Mouse (Mus musculus): ENCODE measurements around the gene Bzw2. TPM values are rescaled to one million over a fixed set of nuclear protein-coding genes. Genes with fewer than 3 reads are reported as not detected.

Bzw2 gene
- polyA plus RNA-seq, 1 experiment = 37.2 TPM

- TF ChIP-seq POLR2A (IDR thresholded peaks at IDR 0.05; ENCODE audit: extremely low read depth, insufficient read depth, low read length) (no peak), CTCF (IDR thresholded peaks at IDR 0.05; ENCODE audit: extremely low read depth, insufficient read depth, low read length) (no peak)
- peaks cover 5% of the 10 kb centered on the region; the same call in 1 of the 2 replicates for H3K4me1 ChIP-seq (ENCODE audit: control insufficient read depth, insufficient read depth, low read length)
- H3K4me3 ChIP-seq (ENCODE audit: insufficient read depth, low read length) = no peak overlapping the region
- H3K27ac ChIP-seq (ENCODE audit: insufficient read depth, low read length) = no peak overlapping the region
Observed at GRCm38 (mm10) chr12:36140401-36140800, 17.5 kb downstream of the Bzw2 start.

GRCm38 (mm10) chr12:36137192-36137591, 20.7 kb downstream of the Bzw2 start:
- TF ChIP-seq POLR2A (IDR thresholded peaks at IDR 0.05; ENCODE audit: extremely low read depth, insufficient read depth, low read length) (no peak), CTCF (IDR thresholded peaks at IDR 0.05; ENCODE audit: extremely low read depth, insufficient read depth, low read length) (no peak)
- Histone ChIP-seq H3K4me3 (ENCODE audit: insufficient read depth, low read length) (no peak overlapping the region), H3K4me1 (ENCODE audit: control insufficient read depth, insufficient read depth, low read length) (peaks cover 5% of the 10 kb centered on the region; the same call in 1 of the 2 replicates), H3K27ac (ENCODE audit: insufficient read depth, low read length) (no peak overlapping the region)

- TF ChIP-seq POLR2A (IDR thresholded peaks at IDR 0.05; ENCODE audit: extremely low read depth, insufficient read depth, low read length) = no peak
- TF ChIP-seq CTCF (IDR thresholded peaks at IDR 0.05; ENCODE audit: extremely low read depth, insufficient read depth, low read length) = no peak
- no peak overlapping the region for H3K4me3 ChIP-seq (ENCODE audit: insufficient read depth, low read length)
- no peak overlapping the region for H3K27ac ChIP-seq (ENCODE audit: insufficient read depth, low read length)
- H3K4me1 ChIP-seq (ENCODE audit: control insufficient read depth, insufficient read depth, low read length) = peaks cover 5% of the 10 kb centered on the region; the same call in 1 of the 2 replicates
Observed at GRCm38 (mm10) chr12:36136285-36136684, 21.6 kb downstream of the Bzw2 start.

- H3K4me3 ChIP-seq (ENCODE audit: insufficient read depth, low read length) = no peak overlapping the region
- peaks cover 2% of the 10 kb centered on the region; the same call in 1 of the 2 replicates for H3K4me1 ChIP-seq (ENCODE audit: control insufficient read depth, insufficient read depth, low read length)
- TF ChIP-seq POLR2A (IDR thresholded peaks at IDR 0.05; ENCODE audit: extremely low read depth, insufficient read depth, low read length) (no peak), CTCF (IDR thresholded peaks at IDR 0.05; ENCODE audit: extremely low read depth, insufficient read depth, low read length) (no peak)
- H3K27ac ChIP-seq (ENCODE audit: insufficient read depth, low read length) = no peak overlapping the region
Observed at GRCm38 (mm10) chr12:36135409-36135808, 22.5 kb downstream of the Bzw2 start.

- H3K27ac ChIP-seq (ENCODE audit: insufficient read depth, low read length) = no peak overlapping the region
- no peaks in the 10 kb centered on the region for H3K4me1 ChIP-seq (ENCODE audit: control insufficient read depth, insufficient read depth, low read length)
- TF ChIP-seq POLR2A (IDR thresholded peaks at IDR 0.05; ENCODE audit: extremely low read depth, insufficient read depth, low read length) = no peak
- no peak for TF ChIP-seq CTCF (IDR thresholded peaks at IDR 0.05; ENCODE audit: extremely low read depth, insufficient read depth, low read length)
- no peak overlapping the region for H3K4me3 ChIP-seq (ENCODE audit: insufficient read depth, low read length)
Observed at GRCm38 (mm10) chr12:36134111-36134510, 23.8 kb downstream of the Bzw2 start.

GRCm38 (mm10) chr12:36133547-36133946, 24.3 kb downstream of the Bzw2 start:
- H3K4me1 ChIP-seq (ENCODE audit: control insufficient read depth, insufficient read depth, low read length) = no peaks in the 10 kb centered on the region
- TF ChIP-seq POLR2A (IDR thresholded peaks at IDR 0.05; ENCODE audit: extremely low read depth, insufficient read depth, low read length) (no peak), CTCF (IDR thresholded peaks at IDR 0.05; ENCODE audit: extremely low read depth, insufficient read depth, low read length) (no peak)
- no peak overlapping the region for H3K4me3 ChIP-seq (ENCODE audit: insufficient read depth, low read length)
- H3K27ac ChIP-seq (ENCODE audit: insufficient read depth, low read length) = no peak overlapping the region

GRCm38 (mm10) chr12:36132668-36133067, 25.2 kb downstream of the Bzw2 start:
- Histone ChIP-seq H3K4me3 (ENCODE audit: insufficient read depth, low read length) (no peak overlapping the region), H3K4me1 (ENCODE audit: control insufficient read depth, insufficient read depth, low read length) (no peaks in the 10 kb centered on the region), H3K27ac (ENCODE audit: insufficient read depth, low read length) (no peak overlapping the region)
- TF ChIP-seq CTCF (IDR thresholded peaks at IDR 0.05; ENCODE audit: extremely low read depth, insufficient read depth, low read length) (no peak), POLR2A (IDR thresholded peaks at IDR 0.05; ENCODE audit: extremely low read depth, insufficient read depth, low read length) (no peak)

- no peaks in the 10 kb centered on the region for H3K4me1 ChIP-seq (ENCODE audit: control insufficient read depth, insufficient read depth, low read length)
- H3K4me3 ChIP-seq (ENCODE audit: insufficient read depth, low read length) = no peak overlapping the region
- TF ChIP-seq CTCF (IDR thresholded peaks at IDR 0.05; ENCODE audit: extremely low read depth, insufficient read depth, low read length) (no peak), POLR2A (IDR thresholded peaks at IDR 0.05; ENCODE audit: extremely low read depth, insufficient read depth, low read length) (no peak)
- H3K27ac ChIP-seq (ENCODE audit: insufficient read depth, low read length) = no peak overlapping the region
Observed at GRCm38 (mm10) chr12:36132254-36132653, 25.6 kb downstream of the Bzw2 start.

GRCm38 (mm10) chr12:36129826-36130225, 28.1 kb downstream of the Bzw2 start:
- Histone ChIP-seq H3K4me3 (ENCODE audit: insufficient read depth, low read length) (no peak overlapping the region), H3K27ac (ENCODE audit: insufficient read depth, low read length) (no peak overlapping the region), H3K4me1 (ENCODE audit: control insufficient read depth, insufficient read depth, low read length) (no peaks in the 10 kb centered on the region)
- TF ChIP-seq POLR2A (IDR thresholded peaks at IDR 0.05; ENCODE audit: extremely low read depth, insufficient read depth, low read length) (no peak), CTCF (IDR thresholded peaks at IDR 0.05; ENCODE audit: extremely low read depth, insufficient read depth, low read length) (no peak)

GRCm38 (mm10) chr12:36126049-36126448, 31.8 kb downstream of the Bzw2 start:
- TF ChIP-seq CTCF (IDR thresholded peaks at IDR 0.05; ENCODE audit: extremely low read depth, insufficient read depth, low read length) = no peak
- TF ChIP-seq POLR2A (IDR thresholded peaks at IDR 0.05; ENCODE audit: extremely low read depth, insufficient read depth, low read length) = no peak
- Histone ChIP-seq H3K4me1 (ENCODE audit: control insufficient read depth, insufficient read depth, low read length) (no peaks in the 10 kb centered on the region), H3K4me3 (ENCODE audit: insufficient read depth, low read length) (no peak overlapping the region), H3K27ac (ENCODE audit: insufficient read depth, low read length) (no peak overlapping the region)
